Mouse (Mus musculus) c-Kit-negative CD71-positive TER-119-positive erythroid progenitor cells, embryonic 14.5 days (primary cell): Measurements from ENCODE around the gene Ppp6r3.

Source experiments
- DNase-seq: peaks from one replicate; pipeline ENCODE4 v3.0.0-alpha.2; 2013; ENCODE audit warnings: low read depth, low spot score

The Ppp6r3 gene

DNA sequence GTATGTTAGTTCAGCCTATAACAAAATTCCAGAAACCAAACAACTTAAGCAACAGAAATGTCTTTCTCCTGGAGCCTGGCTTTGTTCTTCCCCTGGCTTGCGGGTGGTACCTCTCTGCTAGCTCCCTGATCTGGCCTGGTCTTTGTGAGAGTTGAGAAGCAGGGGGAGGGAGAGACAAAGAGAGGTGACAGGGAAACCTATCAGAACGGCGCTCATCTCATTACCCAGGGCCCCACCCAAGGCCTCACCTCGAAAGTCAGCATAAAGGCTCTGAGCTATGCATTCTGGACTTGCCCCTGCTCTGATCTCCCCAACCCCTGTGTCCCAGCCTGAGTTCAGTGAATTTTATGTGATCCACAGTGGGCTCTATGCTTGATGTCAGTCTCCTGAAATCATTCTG lies 140.9 kb downstream of the Ppp6r3 start:
- no peak for DNase-seq

DNA sequence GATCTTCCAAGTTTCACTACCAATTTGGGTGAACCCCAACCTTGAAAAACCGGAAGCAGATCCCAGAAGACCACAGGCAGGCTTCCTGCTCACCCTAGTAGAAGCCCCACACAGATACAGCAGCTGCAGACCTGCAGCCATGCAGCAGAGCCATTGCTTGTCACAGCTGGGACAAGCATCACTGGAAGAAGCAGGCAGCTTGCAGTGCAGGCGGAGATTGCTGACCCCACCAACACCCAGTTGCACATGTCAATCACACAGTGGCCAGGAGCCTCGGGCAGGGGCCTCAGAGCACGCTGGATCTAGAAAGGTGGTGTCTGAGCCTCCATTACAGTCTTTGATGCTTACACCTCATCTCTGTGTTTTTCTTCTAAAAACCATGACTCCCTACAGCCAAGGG lies 141.4 kb downstream of the Ppp6r3 start:
- DNase-seq: no peak

DNA sequence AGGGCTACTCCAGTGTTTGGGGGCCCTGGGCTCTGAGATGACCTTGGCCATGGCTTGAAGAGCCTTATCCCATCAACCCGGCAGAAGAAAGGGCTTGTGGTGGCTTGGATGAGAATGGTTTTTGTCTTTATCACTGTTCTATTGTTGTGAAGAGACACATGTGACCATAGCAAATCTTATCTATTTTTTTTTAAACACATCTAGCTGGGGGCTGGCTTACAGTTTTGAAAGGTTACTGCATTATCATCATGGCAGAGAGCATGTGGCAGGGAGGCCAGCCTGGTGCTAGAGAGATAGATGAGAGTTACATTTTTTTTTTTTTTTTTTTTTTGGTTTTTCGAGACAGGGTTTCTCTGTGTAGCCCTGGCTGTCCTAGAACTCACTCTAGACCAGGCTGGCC lies 143.6 kb downstream of the Ppp6r3 start:
- DNase-seq: no peak

DNA sequence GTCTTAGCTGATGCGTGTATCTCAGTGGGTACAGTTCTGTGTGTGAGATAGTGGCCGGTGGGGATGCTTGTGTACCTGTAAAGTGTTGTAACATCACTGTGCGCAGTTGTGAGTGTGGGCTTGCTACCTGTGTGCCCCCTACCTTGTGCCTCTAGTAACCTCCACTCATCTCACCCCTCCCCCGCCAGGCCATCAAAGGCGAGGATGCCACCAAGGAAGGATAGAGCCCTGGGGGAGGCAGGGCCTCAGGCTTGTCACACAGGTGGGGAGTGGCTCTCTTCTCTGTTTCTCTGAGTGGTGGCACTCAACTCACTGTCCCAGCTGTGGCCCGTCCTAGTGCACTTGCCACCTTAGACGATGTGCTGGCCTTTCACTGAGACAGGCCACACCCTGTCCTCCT lies 144.5 kb downstream of the Ppp6r3 start:
- no peak for DNase-seq

DNA sequence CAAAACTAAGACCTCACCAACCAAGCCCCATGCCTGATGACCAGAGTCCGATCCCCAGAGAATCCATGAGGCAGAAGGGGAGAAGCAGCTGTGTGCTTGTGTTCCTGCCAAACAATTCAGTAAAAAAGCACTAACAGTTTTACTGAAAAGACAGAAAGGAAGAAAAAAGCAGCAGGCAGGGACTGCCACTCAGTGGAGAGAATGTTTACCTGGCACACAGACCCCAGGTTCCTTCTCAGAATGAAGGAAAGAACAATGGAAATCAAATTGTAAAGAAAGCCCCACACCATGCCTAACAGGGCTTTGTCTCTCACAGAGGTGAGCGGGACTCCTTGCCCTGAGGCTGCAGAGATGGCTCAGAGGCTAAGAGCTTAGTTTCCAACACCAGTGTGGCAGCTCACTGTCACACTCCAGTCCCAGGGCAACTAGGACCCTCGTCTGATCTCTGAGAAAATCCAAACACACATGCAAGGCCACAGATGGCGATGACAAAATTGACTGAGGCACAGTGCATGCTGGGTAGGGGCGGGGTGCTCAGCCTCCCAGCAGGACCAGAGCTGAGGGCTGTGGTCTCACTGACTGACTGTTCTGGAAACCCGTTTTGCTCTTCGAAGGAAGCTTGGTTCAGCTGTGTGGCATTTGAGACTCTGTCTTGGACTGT lies 146.3 kb downstream of the Ppp6r3 start:
- no peak for DNase-seq

DNA sequence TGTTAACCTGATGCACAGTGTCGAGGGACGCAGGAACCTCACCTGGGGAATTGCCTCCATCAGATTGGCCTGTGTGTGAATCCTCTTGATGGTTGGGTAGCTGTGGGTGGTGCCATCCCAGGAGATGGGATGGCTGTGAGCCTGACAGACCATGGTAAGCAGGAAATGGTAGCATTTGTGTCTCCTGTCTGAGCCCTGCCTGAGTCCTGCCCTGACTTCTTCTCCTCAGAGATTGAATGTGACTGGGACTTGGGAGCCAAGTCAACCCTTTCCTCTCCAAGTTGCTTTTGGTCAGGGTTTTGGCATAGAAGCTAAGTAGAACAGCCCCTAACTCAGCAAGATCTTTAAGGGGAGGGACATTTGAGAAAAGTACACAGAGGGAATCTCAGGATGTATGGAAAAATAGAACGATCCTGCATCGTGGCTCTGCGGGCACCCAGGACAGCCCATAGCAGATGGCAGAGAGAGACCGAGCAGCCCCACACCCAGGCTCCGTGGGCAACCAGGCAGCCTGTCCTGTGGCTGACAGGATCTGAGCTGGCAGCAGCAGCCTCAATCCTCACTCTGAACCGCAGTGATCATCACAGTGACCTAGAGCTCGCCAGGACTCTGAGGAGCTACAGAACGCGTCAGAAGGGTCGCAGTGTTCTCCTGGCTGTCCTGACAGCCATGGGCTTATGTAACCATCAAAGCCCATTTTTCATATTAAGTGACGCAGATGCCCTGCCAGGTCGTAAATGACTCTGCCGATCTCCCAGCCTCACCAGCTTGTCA lies 147.3 kb downstream of the Ppp6r3 start:
- DNase-seq: no peak

DNA sequence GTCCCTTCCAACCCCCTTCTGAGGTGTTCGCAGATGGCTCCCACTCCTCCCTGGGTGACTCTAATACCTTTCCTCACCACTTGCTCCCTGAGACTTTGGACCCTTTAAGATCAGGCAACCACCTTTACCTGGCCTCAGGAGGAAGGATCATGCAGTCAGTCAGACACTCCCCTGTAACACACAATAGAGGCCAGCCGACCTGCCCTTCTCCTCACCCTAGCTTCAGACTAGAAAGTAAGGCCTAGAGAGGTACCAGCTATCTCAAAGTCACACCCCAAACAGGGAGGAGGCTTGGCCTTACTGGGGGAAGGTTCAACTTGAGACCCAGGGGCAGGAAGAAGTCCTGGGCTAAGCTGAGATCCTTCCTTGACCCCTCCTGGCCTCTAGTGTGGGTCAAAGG lies 151.3 kb downstream of the Ppp6r3 start:
- no peak for DNase-seq

DNA sequence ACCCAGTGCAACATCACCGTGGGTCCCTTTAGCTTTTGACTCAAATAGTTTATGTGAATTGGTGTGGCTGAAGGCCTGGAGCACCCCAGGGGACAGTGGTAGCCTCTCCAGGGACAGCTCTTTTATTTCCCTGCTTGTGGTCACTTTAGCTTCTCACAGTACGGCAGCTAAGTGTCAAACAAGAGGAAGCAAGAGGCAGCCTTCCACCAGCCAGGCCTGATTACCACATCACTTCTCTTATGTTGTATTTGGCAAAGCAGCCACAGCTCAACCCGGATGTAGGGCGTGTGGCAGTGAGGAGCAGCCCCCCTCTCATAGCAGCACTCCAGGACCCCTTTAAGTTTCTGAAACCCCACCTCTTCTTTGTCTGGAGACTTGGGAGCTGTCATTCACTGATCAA lies 152.6 kb downstream of the Ppp6r3 start:
- no peak for DNase-seq

DNA sequence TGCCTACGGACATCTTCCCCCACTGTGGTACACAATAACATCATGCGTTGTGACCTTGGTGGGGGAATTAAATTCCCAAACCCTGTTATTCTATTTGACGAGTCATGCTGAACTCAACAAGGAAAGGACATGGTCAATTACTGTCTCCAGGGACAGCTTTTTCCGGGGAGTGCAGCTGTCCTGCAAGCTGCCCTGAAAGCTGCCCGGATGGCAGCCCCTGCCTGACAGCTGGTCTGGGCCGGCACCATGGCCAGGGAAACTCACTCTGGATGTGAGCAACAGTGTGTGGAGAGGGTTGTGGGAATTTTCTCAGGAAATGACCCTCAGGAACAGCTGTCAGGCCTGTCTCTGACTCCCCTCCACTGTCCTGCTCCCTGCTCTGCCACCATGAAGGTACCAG lies 153.1 kb downstream of the Ppp6r3 start:
- DNase-seq: no peak

DNA sequence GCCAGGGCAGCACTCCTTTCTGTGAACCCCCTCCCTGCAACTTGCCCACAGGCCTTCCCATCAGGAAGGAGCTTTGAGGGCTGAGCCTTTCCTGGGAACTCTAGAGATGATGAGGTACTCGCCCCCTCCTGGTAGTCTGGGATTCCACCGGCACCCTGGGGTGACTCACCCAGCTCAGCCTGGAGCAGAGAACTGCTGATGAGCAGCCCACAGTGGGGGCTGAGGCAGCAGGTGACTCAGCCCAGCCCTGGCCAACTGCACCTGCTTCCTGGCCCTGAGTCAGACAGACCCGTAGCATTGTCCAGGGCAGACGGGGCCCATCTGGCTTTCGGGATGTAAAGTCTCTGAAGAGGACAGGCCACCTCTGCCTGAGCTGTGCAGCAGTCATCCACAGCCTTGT lies 156.3 kb downstream of the Ppp6r3 start:
- no peak for DNase-seq

DNA sequence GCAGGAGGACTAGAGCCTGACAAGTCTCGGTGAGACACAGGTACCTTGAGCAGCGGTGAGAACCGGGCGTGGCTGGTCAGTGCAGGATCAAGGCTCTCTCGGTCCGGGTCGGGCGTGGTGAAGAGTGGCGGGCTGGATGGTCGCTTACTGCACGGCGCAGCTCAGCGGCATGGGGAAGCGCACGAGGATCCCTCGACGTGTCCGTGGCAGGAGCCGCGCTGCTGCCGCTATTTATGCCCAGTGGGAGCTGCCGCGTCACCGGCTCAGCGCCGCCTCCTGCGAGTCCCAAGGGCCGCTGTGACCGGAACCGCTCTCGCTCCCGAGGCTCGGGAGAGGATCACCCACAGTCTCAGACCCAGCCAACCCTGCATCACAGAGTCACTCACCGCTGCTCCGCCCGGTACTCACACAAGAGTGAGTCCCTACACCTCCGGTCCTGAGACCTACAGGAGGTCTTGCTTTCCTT lies 161.2 kb downstream of the Ppp6r3 start, which contains the start of gene Gal:
Gene Gal, minus strand, starts transcription at position 277 of the 466 bp plus-strand sequence.
- DNase-seq: no peak

DNA sequence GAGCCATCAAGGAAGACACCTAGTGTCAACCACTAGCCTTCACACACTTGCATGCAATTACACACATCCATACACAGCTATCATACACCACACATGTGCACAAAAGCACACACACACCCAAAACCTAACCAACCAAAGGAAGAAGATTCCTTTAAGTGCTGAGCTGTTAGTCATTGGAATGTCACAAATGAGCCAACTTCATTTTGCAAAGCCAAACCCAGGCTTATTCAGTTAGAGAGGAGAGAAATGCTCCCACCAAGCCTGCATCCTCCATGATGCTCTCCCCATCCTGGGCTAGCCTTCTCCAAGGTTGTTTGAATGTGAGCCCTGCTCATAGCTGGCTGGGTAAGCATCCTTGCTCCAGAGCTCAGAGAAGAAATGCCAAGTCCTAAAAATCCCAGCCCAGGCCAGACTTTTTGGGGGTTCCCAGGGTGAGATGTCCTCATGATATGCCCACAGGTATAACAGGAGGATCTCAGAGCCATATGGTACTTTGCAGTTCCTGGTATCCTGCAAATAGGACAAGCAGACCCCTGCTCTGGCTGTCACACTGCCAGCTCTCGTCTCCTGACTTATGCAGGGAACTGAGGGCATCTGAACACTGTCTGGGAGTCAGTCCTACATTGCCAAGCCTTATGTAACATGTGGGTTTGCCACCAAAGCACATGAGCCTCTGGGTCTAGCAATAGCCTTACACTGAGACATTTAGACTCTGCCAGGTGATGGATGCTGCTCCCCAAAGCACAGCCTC lies 169.8 kb downstream of the Ppp6r3 start:
- no peak for DNase-seq
